Mouse (Mus musculus): ENCODE data around the gene Klhl26. TPM values are rescaled to one million over a fixed set of nuclear protein-coding genes. Genes with fewer than 3 reads are reported as not detected.

Klhl26 gene
- polyA plus RNA-seq, 1 experiment, result 62.4 TPM

- peaks cover 1% of the 10 kb centered on the region; the same call in 1 of the 2 replicates for H3K27me3 ChIP-seq (ENCODE audit: control insufficient read depth, insufficient read depth, low read length)
- TF ChIP-seq CTCF (IDR thresholded peaks at IDR 0.05; ENCODE audit: borderline replicate concordance, insufficient read depth, low read depth, low read length) (no peak), POLR2A (IDR thresholded peaks at IDR 0.05; ENCODE audit: borderline replicate concordance, insufficient read depth, low read length) (no peak)
- no peak overlapping the region for H3K27ac ChIP-seq (ENCODE audit: insufficient read depth, low read length)
Measured at GRCm38 (mm10) chr8:70490061-70490879, 13.5 kb upstream of the Klhl26 start.

DNA sequence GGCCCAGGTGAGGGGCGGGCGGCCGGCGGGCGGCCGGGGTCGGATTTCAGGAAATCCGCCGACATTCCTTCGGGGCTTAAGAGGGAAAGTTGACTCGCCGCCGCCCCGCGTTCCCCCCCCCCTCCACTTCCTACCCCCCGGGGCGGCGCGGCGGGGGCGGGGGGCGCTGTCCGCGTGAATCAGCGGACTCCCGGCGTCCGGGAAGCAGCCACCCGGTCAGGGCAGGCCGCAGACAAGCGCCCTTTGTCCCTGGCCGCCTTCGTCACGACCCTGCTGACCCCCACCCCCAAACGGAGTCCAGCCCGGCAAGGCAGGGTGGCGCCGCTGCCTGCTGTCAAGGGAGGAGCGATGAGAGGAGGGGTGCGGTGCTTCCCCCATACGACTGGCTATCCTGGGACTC, 12.8 kb upstream of the Klhl26 start:
- peaks cover 26% of the 10 kb centered on the region for H3K4me1 ChIP-seq (ENCODE audit: control insufficient read depth, insufficient read depth, low read length)

More at GRCm38 (mm10) chr8:70490061-70490879, 13.5 kb upstream of the Klhl26 start:
- Histone ChIP-seq H3K4me3 (replicated peaks; ENCODE audit: insufficient read depth, low read depth, low read length) (no peak overlapping the region), H3K4me1 (ENCODE audit: control insufficient read depth, insufficient read depth, low read length) (peaks cover 20% of the 10 kb centered on the region)
- 51% methylated on average over 10 of the region's 10 CpGs for WGBS
- no peak for DNase-seq

DNA sequence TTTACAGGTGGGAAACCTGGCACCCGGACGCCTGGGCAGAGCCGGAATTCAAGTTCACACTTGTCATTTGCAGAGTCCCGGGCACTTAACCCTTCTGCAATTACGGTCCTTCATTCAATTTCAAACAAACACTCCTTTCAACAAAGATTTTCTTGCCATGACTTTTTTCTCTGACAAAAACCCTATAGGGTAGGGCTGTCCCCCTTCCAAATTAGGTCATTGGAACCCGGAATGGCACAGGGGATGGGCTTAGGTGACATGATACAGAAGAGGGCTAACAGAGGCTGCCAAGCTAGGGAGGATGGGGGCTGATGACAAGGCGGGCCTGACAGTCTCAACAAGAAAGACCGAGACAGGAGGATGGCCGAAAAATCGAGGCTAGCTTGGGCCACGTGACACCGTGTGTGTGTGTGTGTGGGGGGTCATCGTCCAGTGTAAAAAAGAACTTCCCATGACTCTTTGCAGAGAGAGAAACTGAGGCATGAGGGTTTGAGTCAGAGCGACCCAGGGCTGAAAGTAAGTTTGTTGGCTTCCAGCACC, 12.2 kb upstream of the Klhl26 start:
- no peak for DNase-seq

More for the DNA sequence above, 12.8 kb upstream of the Klhl26 start:
- Histone ChIP-seq H3K27me3 (ENCODE audit: control insufficient read depth, insufficient read depth, low read length) (peaks cover 1% of the 10 kb centered on the region; the same call in 1 of the 2 replicates), H3K4me3 (replicated peaks; ENCODE audit: insufficient read depth, low read depth, low read length) (no peak overlapping the region), H3K27ac (ENCODE audit: insufficient read depth, low read length) (no peak overlapping the region)
- no peak for DNase-seq
- 8% methylated on average over 40 of the region's 41 CpGs for WGBS
- TF ChIP-seq POLR2A (IDR thresholded peaks at IDR 0.05; ENCODE audit: borderline replicate concordance, insufficient read depth, low read length) (no peak), CTCF (IDR thresholded peaks at IDR 0.05; ENCODE audit: borderline replicate concordance, insufficient read depth, low read depth, low read length) (no peak)

GRCm38 (mm10) chr8:70487993-70488796, 11.4 kb upstream of the Klhl26 start:
- peak overlapping the region; percentile 53 for H3K27ac ChIP-seq (ENCODE audit: insufficient read depth, low read length)
- peak overlapping the region; percentile 63 for H3K4me3 ChIP-seq (replicated peaks; ENCODE audit: insufficient read depth, low read depth, low read length)
- TF ChIP-seq POLR2A (IDR thresholded peaks at IDR 0.05; ENCODE audit: borderline replicate concordance, insufficient read depth, low read length) (peak; percentile 21; the same call in 1 of the 2 replicates), CTCF (IDR thresholded peaks at IDR 0.05; ENCODE audit: borderline replicate concordance, insufficient read depth, low read depth, low read length) (no peak)
- peaks cover 27% of the 10 kb centered on the region for H3K4me1 ChIP-seq (ENCODE audit: control insufficient read depth, insufficient read depth, low read length)
- peak; percentile 69 for DNase-seq
- peaks cover 1% of the 10 kb centered on the region; the same call in 1 of the 2 replicates for H3K27me3 ChIP-seq (ENCODE audit: control insufficient read depth, insufficient read depth, low read length)
- 4% methylated on average over 50 of the region's 55 CpGs for WGBS

More for the DNA sequence above, 12.2 kb upstream of the Klhl26 start:
- peaks cover 29% of the 10 kb centered on the region for H3K4me1 ChIP-seq (ENCODE audit: control insufficient read depth, insufficient read depth, low read length)
- no peak overlapping the region for H3K27ac ChIP-seq (ENCODE audit: insufficient read depth, low read length)
- H3K4me3 ChIP-seq (replicated peaks; ENCODE audit: insufficient read depth, low read depth, low read length), result no peak overlapping the region
- WGBS, result 27% methylated on average over 14 of the region's 14 CpGs
- no peak for TF ChIP-seq CTCF (IDR thresholded peaks at IDR 0.05; ENCODE audit: borderline replicate concordance, insufficient read depth, low read depth, low read length)
- no peak for TF ChIP-seq POLR2A (IDR thresholded peaks at IDR 0.05; ENCODE audit: borderline replicate concordance, insufficient read depth, low read length)
- H3K27me3 ChIP-seq (ENCODE audit: control insufficient read depth, insufficient read depth, low read length), result peaks cover 1% of the 10 kb centered on the region; the same call in 1 of the 2 replicates

DNA sequence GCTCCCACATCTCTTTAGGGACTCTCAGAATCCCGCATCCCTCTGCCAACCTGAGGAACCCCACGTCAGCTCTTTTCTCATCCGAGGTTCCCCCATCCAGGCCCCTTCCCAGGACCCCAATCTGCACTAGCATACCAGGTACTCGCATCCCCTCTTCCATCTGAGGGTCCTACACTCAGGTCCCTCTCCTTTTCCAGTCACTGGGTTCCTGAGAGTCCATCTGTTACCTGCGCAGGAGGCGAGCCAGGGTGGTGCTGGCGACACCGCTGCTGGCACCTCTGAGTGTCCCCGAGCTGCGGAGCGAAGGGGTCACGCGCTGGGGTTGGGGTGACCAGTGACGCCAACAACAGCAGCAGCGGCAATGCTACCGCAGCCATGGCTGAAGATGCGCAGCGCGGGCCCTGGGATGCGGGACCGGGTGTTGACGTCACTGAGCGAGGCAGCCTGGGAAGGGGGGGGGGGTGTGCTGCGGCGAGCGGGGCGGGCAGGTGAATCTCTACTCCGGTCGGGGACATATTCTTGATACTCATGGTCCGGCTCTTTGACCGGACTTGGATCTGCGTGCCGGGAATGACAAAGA, 10.3 kb upstream of the Klhl26 start, which contains the start of gene Tmem59l:
TSS of gene Tmem59l (minus strand) at position 418 of the 580 bp plus-strand sequence.
- Histone ChIP-seq H3K4me3 (replicated peaks; ENCODE audit: insufficient read depth, low read depth, low read length) (peak within 1 kb of the TSS; percentile 84), H3K27ac (ENCODE audit: insufficient read depth, low read length) (peak within 1 kb of the TSS; percentile 92), H3K27me3 (ENCODE audit: control insufficient read depth, insufficient read depth, low read length) (peaks cover 1% of the 10 kb centered on the region; the same call in 1 of the 2 replicates), H3K4me1 (ENCODE audit: control insufficient read depth, insufficient read depth, low read length) (peaks cover 25% of the 10 kb centered on the region)
- WGBS, result 3% methylated on average over 33 of the region's 33 CpGs
- TF ChIP-seq POLR2A (IDR thresholded peaks at IDR 0.05; ENCODE audit: borderline replicate concordance, insufficient read depth, low read length) (peak; percentile 94), CTCF (IDR thresholded peaks at IDR 0.05; ENCODE audit: borderline replicate concordance, insufficient read depth, low read depth, low read length) (no peak)
- DNase-seq, result peak; percentile 82 to 85

DNA sequence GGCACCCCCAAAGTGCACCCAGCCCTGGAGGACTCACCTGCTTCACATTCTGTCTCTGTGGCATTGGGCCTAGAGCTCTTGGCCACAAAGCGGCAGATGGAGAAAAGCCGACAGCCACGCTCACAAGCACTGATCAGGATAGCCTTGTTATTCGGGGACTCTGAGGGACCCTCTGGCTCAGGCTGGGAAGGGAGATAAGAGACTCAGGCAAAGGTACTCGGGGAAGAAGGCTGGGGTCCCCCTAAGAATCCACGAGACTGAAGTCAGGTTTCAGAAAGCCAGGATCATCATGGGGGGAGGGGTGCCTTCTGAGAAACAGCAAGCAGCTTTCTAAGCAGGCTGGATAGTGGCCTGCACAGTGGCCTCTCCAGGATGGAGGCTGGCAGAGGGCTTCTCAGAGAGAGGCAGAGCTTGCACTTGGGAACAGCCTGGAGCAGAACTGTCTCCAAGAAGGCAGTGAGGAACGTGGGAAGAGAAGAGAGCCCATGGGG, 9.5 kb upstream of the Klhl26 start:
- peak overlapping the region; percentile 92 for H3K27ac ChIP-seq (ENCODE audit: insufficient read depth, low read length)

GRCm38 (mm10) chr8:70482943-70483342, 6.2 kb upstream of the Klhl26 start:
- TF ChIP-seq CTCF (IDR thresholded peaks at IDR 0.05; ENCODE audit: borderline replicate concordance, insufficient read depth, low read depth, low read length) (no peak), POLR2A (IDR thresholded peaks at IDR 0.05; ENCODE audit: borderline replicate concordance, insufficient read depth, low read length) (no peak)
- no peaks in the 10 kb centered on the region for H3K27me3 ChIP-seq (ENCODE audit: control insufficient read depth, insufficient read depth, low read length)
- 68% methylated on average over 2 of the region's 2 CpGs for WGBS
- no peak for DNase-seq
- no peak overlapping the region for H3K4me3 ChIP-seq (replicated peaks; ENCODE audit: insufficient read depth, low read depth, low read length)
- no peak overlapping the region for H3K27ac ChIP-seq (ENCODE audit: insufficient read depth, low read length)
- H3K4me1 ChIP-seq (ENCODE audit: control insufficient read depth, insufficient read depth, low read length), result peaks cover 23% of the 10 kb centered on the region; the same call in 1 of the 2 replicates

More for the DNA sequence above, 9.5 kb upstream of the Klhl26 start:
- WGBS, result 9% methylated on average over 7 of the region's 7 CpGs
- TF ChIP-seq POLR2A (IDR thresholded peaks at IDR 0.05; ENCODE audit: borderline replicate concordance, insufficient read depth, low read length), result 0 out of 2 replicates have a peak, but pooled peaks have one; percentile 18
- no peak for TF ChIP-seq CTCF (IDR thresholded peaks at IDR 0.05; ENCODE audit: borderline replicate concordance, insufficient read depth, low read depth, low read length)
- Histone ChIP-seq H3K27me3 (ENCODE audit: control insufficient read depth, insufficient read depth, low read length) (no peaks in the 10 kb centered on the region), H3K4me1 (ENCODE audit: control insufficient read depth, insufficient read depth, low read length) (peaks cover 29% of the 10 kb centered on the region), H3K4me3 (replicated peaks; ENCODE audit: insufficient read depth, low read depth, low read length) (peak overlapping the region; percentile 84)
- peak; percentile 78 to 82 for DNase-seq

Data from cerebellum, adult 2 months (tissue).